Mouse (Mus musculus): ENCODE results near the gene Pml. TPM values are rescaled to one million over a fixed set of nuclear protein-coding genes. Genes with fewer than 3 reads are reported as not detected.

Gene Pml
- total RNA-seq, 2 experiments from 2014 or later, result 4.1 to 4.5 TPM

DNA sequence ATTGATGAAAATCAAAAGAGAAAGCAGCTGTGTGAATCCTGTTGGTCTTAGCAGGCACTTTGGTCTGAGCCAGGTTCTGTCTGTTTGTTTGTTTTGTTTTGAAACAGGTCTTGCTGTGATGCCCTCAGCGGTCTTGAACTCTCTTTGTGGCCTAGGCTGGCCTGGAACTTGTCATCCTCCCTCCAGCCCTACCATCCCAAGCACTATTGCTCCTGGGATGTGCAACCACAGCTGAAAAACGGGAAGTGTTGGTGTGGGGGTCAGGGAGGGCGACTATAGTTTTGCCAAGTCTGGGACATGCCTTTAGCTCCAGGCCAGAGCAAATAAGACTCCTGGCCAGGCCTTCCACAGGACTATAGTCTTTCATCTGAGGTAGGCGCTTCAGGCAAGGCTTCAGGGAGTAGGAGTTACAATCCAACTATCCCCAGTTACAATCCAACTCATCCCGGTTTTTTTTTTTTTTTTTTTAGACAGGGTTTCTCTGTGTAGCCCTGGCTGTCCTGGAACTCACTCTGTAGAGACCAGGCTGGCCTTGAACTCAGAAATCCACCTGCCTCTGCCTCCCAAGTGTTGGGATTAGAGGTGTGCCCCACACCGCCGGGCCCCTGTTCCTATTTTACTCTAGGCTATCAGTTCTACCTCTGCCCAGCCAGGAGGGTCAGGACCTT lies 706 bp downstream of the Pml start:
- intact Hi-C loops (cut with DNase I), result no loop called here
- no peak for DNase-seq
- Histone ChIP-seq H3K27ac (peak overlapping the region; percentile 93), H3K4me3 (peak overlapping the region; percentile 75)
- no peak for TF ChIP-seq CTCF (IDR thresholded peaks at IDR 0.05)

DNA sequence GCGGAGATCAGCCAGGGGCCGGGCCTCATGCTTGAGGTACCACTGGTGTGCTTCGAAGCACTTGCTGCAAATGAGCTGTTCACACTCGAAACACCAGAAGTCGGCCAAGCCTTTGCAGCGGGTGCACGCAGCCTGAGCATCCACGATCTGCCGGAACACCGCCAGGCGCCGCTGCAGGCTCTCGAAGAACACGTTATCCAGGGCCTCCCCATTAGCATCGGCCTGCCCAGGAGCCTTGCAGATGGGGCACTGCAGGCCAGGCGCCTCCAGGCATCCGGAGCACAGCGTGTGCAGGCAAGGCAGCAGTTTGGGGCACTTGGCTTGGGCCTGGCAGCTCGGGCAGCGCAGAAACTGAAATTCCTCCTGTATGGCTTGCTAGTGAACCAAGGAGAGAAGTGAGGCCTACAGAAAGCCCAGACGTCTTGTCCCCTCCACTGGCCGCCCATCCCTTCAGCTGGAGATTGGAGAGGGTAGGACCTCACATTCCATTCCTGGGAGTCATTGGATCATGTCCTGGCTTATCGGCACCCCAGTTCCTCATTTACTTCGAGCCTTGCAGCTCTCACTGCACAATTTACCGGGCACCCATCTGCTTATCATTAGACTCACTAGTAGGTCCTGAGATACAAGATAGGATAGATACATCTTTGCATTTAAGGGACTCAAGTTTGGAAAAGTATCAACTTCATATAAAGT lies 2.4 kb downstream of the Pml start:
- DNase-seq, result peak; percentile 86
- Histone ChIP-seq H3K27ac (peak overlapping the region; percentile 82), H3K4me3 (peak overlapping the region; percentile 68)
- peak; percentile 78 for TF ChIP-seq CTCF (IDR thresholded peaks at IDR 0.05)
- intact Hi-C loops (cut with DNase I), result loop anchor here (2.0 kb wide), 1 partner anchor 34 kb away; no protein-coding TSS in a partner anchor

DNA sequence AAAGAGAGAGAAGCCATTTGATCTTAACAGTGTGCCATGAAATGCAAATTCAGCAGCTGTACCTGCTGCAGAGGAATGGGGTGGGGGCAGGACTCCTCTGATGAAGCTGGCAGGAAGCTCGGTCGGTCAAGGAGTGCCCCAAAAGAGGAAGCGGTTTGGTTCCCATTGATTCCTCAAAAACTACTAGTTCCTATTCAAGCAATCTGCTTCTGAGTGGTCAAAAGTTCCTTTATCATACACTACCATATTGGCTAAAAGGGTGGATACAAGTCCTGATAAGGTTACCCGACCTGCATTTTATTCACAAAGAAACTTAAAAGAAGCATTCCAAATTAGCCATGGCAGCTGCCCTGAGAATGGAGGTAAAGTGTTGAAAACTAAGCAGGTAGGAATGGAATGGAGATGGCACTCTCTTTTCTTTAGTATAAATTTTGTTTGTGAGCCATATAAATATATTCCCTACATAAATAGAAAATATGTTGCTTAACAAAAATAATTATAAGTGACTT lies 3.4 kb downstream of the Pml start:
- TF ChIP-seq CTCF (IDR thresholded peaks at IDR 0.05), result no peak
- Histone ChIP-seq H3K27ac (peak overlapping the region; percentile 82; the same call in 1 of the 2 replicates), H3K4me3 (peak overlapping the region; percentile 68; the same call in 1 of the 2 replicates)
- intact Hi-C loops (cut with DNase I), result loop anchor here (2.0 kb wide), 1 partner anchor 35 kb away; no protein-coding TSS in a partner anchor
- no peak for DNase-seq

DNA sequence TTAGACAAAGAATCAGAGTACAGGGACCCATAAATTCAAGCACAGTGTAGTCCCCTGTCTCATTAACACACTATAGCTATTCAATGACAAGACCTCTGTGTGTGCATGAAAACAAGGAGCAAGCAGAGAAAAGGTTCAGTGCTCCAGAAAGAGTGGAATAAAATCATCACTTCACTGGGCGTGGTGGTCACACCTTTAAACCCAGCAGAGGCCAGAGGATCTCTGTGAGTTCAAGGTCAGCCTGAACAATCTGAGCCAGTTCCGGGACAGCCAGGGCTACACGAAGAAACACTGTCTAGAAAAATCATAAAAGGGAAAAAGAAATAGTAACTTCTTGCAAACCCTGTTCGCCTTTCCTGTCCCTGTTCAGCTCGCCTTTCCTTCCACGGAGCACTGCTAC lies 5.9 kb downstream of the Pml start:
- Histone ChIP-seq H3K27ac (no peak overlapping the region), H3K4me3 (no peak overlapping the region)
- DNase-seq, result no peak
- intact Hi-C loops (cut with DNase I), result no loop called here
- TF ChIP-seq CTCF (IDR thresholded peaks at IDR 0.05), result no peak

DNA sequence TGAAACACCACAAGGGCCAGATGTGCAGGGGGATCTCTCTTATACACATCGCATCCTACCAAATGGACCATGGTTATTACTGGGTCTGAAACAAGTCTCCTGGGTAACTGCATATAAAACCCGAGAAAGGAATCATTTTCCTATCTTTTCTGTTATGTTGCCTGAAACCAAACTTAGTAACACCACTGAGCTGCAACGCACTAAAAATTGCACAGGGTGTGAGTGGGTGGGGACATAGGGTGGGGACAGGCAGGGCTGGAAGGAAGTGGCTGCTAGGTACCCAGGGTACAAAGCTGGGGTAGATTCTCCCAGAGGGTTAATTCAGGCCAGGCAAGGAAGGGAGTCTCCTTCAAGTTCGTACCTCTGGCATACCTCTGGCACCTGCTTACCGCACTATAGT lies 6.9 kb downstream of the Pml start:
- DNase-seq, result no peak
- intact Hi-C loops (cut with DNase I), result no loop called here
- no peak for TF ChIP-seq CTCF (IDR thresholded peaks at IDR 0.05)
- Histone ChIP-seq H3K4me3 (no peak overlapping the region), H3K27ac (peak overlapping the region; percentile 20; the same call in 1 of the 2 replicates)

DNA sequence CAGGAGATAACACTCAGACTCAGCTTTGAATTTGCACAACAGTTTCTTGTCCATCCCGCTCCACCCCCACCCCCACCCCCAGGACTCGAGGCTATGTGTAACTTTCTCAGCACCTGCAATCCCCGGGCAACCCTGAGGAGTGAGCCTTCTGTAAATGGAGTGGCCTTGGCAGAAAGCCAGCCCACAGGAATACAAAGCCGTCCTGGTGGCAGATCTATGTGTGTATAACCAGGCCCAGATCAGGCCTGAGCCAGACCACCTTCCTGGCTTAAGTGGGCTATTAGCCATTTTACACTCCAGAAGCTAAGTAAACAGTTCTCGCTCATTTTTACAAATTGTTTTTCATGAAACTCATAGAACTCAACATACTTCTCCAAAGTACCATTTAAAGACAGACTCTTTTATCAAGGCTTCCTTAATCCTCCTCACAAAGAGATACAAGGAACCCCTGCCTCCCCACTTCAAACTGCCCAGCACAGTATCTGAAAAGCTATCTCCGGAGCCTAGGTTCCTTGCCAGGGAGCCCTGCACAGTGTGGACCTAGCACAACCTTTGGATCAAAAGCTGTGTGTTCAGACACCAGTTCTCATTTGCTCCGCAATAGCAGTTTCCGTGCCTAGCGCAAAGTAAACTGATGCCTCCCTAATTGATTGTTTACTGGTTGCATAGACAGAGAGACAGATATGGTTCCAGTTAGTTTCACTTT lies 7.7 kb downstream of the Pml start:
- no peak overlapping the region for H3K4me3 ChIP-seq
- H3K27ac ChIP-seq, result peak overlapping the region; percentile 20; the same call in 1 of the 2 replicates
- peak; percentile 53 for DNase-seq
- intact Hi-C loops (cut with DNase I), result no loop called here
- TF ChIP-seq CTCF (IDR thresholded peaks at IDR 0.05), result no peak

DNA sequence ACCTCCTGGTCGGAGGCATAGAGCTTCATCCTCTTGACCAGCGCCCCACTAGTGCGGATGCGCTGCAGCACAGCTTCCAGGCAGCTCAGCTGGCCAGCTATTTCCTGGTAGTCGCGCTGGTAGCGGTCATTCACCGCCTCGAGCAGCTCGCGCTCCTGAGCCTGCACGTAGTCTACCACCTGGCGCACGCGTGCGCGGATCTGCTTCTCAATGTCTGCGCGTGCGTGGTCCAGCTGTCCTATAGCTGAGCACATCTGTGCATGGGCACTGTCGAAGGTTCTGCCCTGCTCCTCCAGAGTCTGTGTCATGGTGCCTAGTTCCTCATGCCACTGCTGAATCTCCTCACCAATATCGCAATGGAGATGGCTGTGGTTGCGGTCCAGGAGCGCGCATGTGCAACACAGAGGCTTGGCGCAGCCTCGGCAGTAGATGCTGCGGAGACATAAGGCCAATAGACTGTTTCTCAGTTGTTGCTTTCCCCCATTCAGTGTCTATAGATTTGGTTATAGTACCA lies 15.0 kb downstream of the Pml start:
- no peak for TF ChIP-seq CTCF (IDR thresholded peaks at IDR 0.05)
- Histone ChIP-seq H3K4me3 (no peak overlapping the region), H3K27ac (no peak overlapping the region)
- intact Hi-C loops (cut with DNase I), result no loop called here
- DNase-seq, result no peak

DNA sequence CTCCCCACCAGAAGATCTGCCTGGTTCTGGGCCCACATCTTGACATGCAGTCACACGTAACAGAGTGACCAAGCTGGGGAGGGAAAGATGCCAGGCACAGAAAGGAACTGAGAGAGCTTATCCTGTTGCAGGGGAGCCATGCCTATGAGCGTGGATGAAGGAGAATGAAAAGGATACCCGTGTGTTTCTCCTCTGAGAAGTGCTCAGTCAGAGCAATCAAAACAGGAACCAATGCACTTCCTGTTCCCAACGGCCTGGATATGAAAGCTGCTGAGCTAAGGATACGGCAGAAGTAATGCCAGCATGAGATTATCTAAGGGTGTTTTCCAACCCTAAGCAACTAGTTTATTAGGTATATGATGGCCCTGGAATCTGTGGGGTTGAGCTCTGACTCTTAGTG lies 17.2 kb downstream of the Pml start:
- peak overlapping the region; percentile 41; the same call in 1 of the 2 replicates for H3K27ac ChIP-seq

DNA sequence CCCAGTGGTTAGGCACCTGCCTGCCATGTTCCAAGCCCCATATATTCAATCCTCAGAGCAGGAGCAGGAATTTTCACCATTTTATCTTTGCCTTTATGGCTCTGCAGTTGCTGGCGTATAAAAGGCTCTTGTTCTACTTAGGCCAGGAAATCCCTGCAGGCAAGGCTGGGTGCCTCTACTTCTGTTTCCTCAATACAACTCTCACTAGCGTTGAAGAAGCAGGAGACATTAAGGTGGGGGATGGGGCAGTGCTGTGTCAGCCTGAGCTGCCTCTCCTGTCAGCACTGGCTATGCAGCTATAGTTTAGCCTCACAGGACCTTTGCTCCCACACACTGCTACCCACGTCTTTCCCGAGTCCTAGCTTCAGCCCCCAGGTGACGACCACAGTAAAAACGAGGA lies 17.8 kb downstream of the Pml start:
- no peak for TF ChIP-seq CTCF (IDR thresholded peaks at IDR 0.05)
- no peak overlapping the region for H3K4me3 ChIP-seq
- intact Hi-C loops (cut with DNase I), result no loop called here
- DNase-seq, result peak; percentile 19
- H3K27ac ChIP-seq, result peak overlapping the region; percentile 41

More for the DNA sequence above, 17.2 kb downstream of the Pml start:
- peak; percentile 22 for DNase-seq
- TF ChIP-seq CTCF (IDR thresholded peaks at IDR 0.05), result no peak
- intact Hi-C loops (cut with DNase I), result no loop called here
- H3K4me3 ChIP-seq, result no peak overlapping the region

DNA sequence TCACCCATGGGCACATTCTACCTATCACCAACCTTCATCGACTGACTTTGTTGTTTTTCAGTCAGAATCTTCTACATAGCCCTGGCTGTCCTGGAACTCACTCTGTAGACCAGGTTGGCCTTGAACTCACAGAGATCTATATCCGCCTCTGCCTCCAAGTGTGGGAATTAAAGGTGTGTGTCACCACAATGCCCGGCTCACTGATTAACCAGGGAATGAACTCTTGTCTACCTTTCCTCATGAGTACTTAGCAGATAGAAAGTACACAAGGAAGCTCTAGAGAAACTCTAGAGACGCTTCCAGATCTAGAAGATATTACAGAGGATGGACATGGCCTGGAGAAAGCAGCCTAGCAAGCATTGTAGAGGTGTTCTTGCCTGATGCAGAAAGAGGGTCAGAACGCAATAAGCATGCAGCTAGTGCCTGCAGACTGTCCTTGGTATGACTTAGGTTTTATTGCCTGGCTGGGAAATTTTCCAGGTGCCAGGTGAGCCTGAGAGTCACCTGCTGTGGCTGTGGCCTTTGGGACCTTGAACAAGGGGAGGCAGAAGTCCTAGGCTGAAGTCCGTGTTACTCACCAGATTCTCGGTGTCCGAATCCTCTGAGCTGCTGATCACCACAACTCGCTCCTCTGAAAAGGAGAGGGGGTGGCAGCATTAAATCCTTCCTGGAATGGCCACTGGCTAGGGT lies 20.7 kb downstream of the Pml start:
- no peak for TF ChIP-seq CTCF (IDR thresholded peaks at IDR 0.05)
- DNase-seq, result peak; percentile 7
- intact Hi-C loops (cut with DNase I), result loop anchor here (5.0 kb wide), 2 partner anchors 38 to 138 kb away; no protein-coding TSS in a partner anchor
- Histone ChIP-seq H3K27ac (no peak overlapping the region), H3K4me3 (no peak overlapping the region)

DNA sequence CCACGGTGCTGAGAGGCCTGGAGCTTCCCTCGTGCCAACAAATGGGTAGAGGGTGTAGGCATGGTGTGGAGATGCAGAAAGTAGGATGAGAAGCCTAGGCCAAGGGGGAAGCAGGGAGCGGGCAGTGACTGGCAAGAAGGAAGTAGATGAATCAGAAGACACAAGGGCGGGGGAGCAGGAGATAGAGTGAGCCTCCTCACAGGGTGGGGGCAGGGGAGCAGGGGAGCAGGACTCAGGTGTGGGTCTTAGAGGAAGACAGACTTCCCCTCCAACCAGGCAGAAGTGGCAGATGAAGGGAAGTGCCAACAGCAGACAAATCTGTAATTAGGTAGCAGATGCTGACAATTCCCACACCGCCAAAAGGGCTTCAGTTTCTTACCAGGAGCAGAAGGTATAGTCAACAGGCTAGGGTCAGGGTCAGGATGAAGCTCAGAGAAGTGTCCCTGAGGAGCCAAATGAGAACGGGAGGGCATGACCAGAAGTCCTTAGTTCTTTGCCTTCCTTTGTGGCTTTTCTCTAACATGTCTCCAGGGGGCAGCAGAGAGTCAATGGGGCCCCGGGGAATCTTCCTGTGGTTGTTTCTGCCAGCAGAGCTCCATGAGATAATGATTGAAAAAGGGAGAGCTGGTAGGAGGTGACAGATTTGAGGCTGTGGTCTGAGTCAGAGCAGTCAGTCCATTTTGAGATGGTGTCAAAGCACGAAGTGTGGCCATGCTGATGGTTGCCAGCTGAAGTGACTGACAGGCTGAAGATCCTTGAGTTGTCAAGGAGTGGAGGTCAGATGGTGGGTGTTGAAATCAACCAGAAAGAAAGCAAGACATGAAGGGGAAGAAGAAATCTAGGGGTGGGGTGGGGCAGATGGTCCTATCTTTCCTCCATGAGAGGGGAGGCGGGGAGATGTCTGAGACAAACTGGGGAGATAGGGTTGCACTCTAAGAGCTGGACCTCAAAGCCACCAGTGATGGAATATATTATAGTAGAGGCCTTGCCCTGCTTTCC lies 23.4 kb downstream of the Pml start:
- intact Hi-C loops (cut with DNase I), result loop anchor here (2.0 to 5.0 kb wide), 3 partner anchors 41 to 141 kb away; no protein-coding TSS in a partner anchor
- TF ChIP-seq CTCF (IDR thresholded peaks at IDR 0.05), result peak; percentile 94
- DNase-seq, result peak; percentile 57
- H3K4me3 ChIP-seq, result no peak overlapping the region
- no peak overlapping the region for H3K27ac ChIP-seq
